Mouse (Mus musculus) hindbrain, embryonic 11.5 days (tissue): ENCODE data around the gene Nmur1. TPM values are rescaled to one million over a fixed set of nuclear protein-coding genes. Genes with fewer than 3 reads are reported as not detected.

ENCODE experiments used
- ATAC-seq: fragments of 200-750 bp; cut with Nextera tagmentation; 2 replicates; pipeline ENCODE4 v1.8.0; 2017; ENCODE audit warnings: mild to moderate bottlenecking, moderate TSS enrichment, moderate library complexity; ENCODE audit not compliant: low FRiP score
- DNase-seq: peaks from one replicate; pipeline ENCODE4 v3.0.0-alpha.2; 2015; ENCODE audit warnings: low spot score
- H3K27ac ChIP-seq: fragments of 300-500 bp; sonication (generic); 2 replicates; pipeline ENCODE4 v1.5.1; 2014; ENCODE audit warnings: mild to moderate bottlenecking, low read depth, low read length
- H3K27me3 ChIP-seq: fragments of 300-500 bp; sonication (generic); 2 replicates; pipeline ENCODE4 v1.6.1; 2014; ENCODE audit warnings: mild to moderate bottlenecking, low read length, moderate library complexity, mixed read lengths; ENCODE audit not compliant: control insufficient read depth, insufficient read depth
- H3K36me3 ChIP-seq: fragments of 300-500 bp; sonication (generic); 2 replicates; pipeline ENCODE4 v1.6.1; 2014; ENCODE audit warnings: mild to moderate bottlenecking, low read length, moderate library complexity, mixed read lengths; ENCODE audit not compliant: control insufficient read depth, insufficient read depth
- H3K4me1 ChIP-seq: fragments of 300-500 bp; sonication (generic); replicated peaks from 2 replicates; pipeline ENCODE4 v1.6.1; 2014; ENCODE audit warnings: low read length, mixed read lengths; ENCODE audit not compliant: control insufficient read depth, insufficient read depth
- H3K4me2 ChIP-seq: fragments of 300-500 bp; sonication (generic); replicated peaks from 2 replicates; pipeline ENCODE4 v1.6.1; 2014; ENCODE audit warnings: mild to moderate bottlenecking, low read depth, low read length
- H3K4me3 ChIP-seq: fragments of 300-500 bp; sonication (generic); 2 replicates; pipeline ENCODE4 v1.5.1; 2014; ENCODE audit warnings: low read depth, low read length
- H3K9ac ChIP-seq: fragments of 300-500 bp; sonication (generic); 2 replicates; pipeline ENCODE4 v1.6.1; 2014; ENCODE audit warnings: low read depth, low read length
- H3K9me3 ChIP-seq: fragments of 300-500 bp; sonication (generic); 2 replicates; pipeline ENCODE4 v1.6.1; 2016; ENCODE audit warnings: low read length; ENCODE audit not compliant: control insufficient read depth
- WGBS: fragments of 180-500 bp; shearing (Covaris S2); extraction: QIAGEN DNeasy Blood & Tissue Kit; methylation state at CpG from one replicate; pipeline ENCODE4 v1.1.7; 2014; 5-methylcytosine and 5-hydroxymethylcytosine counted together
- polyA plus RNA-seq: library from polyadenylated mRNA; unstranded; fragments of >200 nt; fragmentation: Nextera tagmentation; extraction: Ambion mirVana; gene quantifications from 2 replicates; pipeline ENCODE4 v1.2.1, GENCODE M21; 2014

Nmur1 gene
- polyA plus RNA-seq, 1 experiment from 2014 or later, result not detected

DNA sequence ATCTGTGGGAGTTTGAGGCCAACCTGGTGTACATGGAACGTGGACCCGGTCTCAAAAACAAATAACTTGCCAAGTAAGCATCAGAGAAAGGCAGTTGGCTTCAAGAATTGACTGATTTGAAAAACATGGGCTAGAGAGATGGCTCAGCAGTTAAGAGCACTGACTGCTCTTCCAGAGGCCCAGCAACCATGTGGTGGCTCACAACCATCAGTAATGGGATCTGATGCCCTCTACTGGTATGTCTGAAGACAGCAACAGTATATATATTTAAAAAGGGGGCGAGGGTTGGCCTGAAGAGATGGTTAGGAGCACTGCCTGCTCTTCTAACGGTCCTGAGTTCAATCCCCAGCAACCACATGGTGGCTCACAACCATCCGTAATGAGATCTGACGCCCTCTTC is 62.4 kb downstream of the Nmur1 start:
- Histone ChIP-seq H3K9me3 (no peaks in the 10 kb centered on the region), H3K4me2 (no peak overlapping the region), H3K4me1 (no peaks in the 10 kb centered on the region; the same call in 1 of the 2 replicates), H3K4me3 (no peak overlapping the region), H3K36me3 (no peaks in the 10 kb centered on the region), H3K27me3 (no peaks in the 10 kb centered on the region), H3K9ac (no peak overlapping the region), H3K27ac (no peak overlapping the region)
- WGBS, result 13% methylated on average over 6 of the region's 6 CpGs
- DNase-seq, result peak; percentile 39
- ATAC-seq, result no peak

- Histone ChIP-seq H3K9me3 (no peaks in the 10 kb centered on the region), H3K4me3 (no peak overlapping the region; the same call in 1 of the 2 replicates), H3K4me2 (no peak overlapping the region), H3K9ac (no peak overlapping the region), H3K27ac (no peak overlapping the region), H3K4me1 (peaks cover 2% of the 10 kb centered on the region; the same call in 1 of the 2 replicates), H3K36me3 (peaks cover 2% of the 10 kb centered on the region; the same call in 1 of the 2 replicates), H3K27me3 (no peaks in the 10 kb centered on the region)
- DNase-seq (no peak), ATAC-seq (no peak)
- WGBS, result 88% methylated on average over 4 of the region's 4 CpGs
These were observed 64.0 kb downstream of the Nmur1 start for GRCm38 (mm10) chr1:86361852-86362615.

DNA sequence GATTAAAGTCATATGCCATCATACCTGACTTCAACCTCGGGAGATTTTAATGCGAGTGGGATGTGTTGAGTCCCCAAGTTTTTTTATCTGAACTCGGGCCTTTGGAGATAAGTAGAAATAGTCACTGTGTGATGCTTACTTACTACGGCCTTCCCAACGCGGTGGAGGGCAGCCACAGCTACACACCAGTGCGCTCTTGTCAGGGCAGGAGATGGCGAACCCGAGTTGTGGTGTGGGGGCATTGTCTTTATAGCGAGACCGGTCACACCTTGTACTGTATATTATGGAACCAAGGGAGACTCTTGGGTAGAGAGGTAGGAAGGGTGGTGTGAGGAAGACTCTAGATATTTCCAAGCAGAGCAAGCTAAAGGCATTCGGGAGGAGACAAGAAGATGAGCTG is 65.6 kb downstream of the Nmur1 start:
- peak overlapping the region; percentile 77 for H3K9ac ChIP-seq
- WGBS, result 21% methylated on average over 12 of the region's 12 CpGs
- H3K9me3 ChIP-seq, result no peaks in the 10 kb centered on the region
- DNase-seq (no peak), ATAC-seq (no peak)
- peaks cover 2% of the 10 kb centered on the region; the same call in 1 of the 2 replicates for H3K4me1 ChIP-seq
- H3K27me3 ChIP-seq, result no peaks in the 10 kb centered on the region
- peak overlapping the region; percentile 57 for H3K4me2 ChIP-seq
- H3K36me3 ChIP-seq, result peaks cover 9% of the 10 kb centered on the region; the same call in 1 of the 2 replicates
- no peak overlapping the region for H3K27ac ChIP-seq
- H3K4me3 ChIP-seq, result peak overlapping the region; percentile 95

DNA sequence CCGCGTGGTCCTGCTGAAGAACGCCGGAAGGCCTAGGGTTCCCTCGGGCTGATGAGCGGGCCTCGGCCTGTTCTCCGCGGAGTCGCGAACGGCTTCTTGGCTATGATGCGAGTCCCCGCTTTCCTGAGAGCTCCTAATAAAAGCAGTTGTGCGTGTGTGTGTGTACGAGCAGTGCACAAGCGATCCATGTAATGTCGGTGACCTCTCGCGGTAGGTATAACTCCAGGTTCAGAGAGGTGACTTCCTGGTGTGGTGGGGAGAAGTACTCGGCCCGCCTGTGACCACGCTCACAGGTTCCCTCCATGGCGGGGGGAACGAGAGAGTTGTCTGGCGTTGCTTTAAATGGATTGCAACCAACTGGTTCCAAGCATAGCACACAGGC is 66.2 kb downstream of the Nmur1 start:
- peak overlapping the region; percentile 95 for H3K4me3 ChIP-seq
- H3K4me1 ChIP-seq, result peaks cover 2% of the 10 kb centered on the region; the same call in 1 of the 2 replicates
- under 1% methylated on average over 26 of the region's 26 CpGs for WGBS
- no peaks in the 10 kb centered on the region for H3K9me3 ChIP-seq
- peak overlapping the region; percentile 77 for H3K9ac ChIP-seq
- DNase-seq (no peak), ATAC-seq (no peak)
- peak overlapping the region; percentile 37; the same call in 1 of the 2 replicates for H3K27ac ChIP-seq
- no peaks in the 10 kb centered on the region for H3K27me3 ChIP-seq
- peak overlapping the region; percentile 57 for H3K4me2 ChIP-seq
- H3K36me3 ChIP-seq, result peaks cover 9% of the 10 kb centered on the region

DNA sequence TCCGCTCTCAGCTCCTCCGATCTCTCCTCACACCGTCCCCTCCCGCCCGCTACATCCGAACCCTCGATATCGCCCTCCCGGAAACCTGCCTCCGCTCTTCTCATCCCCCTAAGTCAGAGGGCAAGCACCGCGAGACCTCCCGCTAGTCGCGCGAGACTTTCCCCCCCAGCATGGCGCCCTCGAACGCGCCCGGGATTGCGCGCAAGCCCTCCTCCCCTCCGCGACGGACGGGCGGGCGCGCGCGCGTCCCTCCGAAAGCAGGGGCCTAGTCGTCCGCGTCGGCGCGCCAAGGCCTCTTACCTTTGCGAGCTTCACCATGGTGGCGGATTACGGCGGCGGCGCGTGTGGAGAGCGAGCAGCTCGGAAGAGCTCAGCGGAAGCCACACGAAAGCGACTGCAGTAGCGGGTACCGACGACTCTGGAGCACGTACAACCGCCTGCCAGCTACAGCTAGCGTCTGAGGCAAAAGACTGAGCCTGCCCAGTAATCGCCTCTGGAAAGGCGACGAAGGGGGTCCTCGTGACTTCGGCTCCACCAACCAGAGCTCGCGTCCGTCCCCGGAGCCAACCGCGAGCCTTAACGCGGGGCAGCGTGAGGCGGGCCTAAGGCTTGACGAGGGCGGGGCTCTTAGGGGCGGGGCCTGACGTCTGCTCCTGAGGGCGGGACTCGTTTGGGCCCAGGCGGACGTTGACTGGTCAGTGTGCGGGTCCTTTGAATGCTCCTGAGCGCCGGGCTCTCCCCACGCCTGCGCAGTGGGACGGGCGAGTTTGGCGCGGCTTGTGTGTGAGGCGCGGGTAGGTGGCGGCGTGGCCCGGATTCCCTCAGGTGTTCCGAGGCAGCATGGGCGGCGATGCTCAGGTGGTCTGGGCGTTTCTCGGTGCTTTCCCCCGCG is 66.9 kb downstream of the Nmur1 start, which contains the start of gene Ncl:
TSS of gene Ncl (minus strand) at position 495 of the 892 bp plus-strand sequence.
- peak; percentile 98 for DNase-seq
- Histone ChIP-seq H3K27me3 (no peaks in the 10 kb centered on the region), H3K9me3 (no peaks in the 10 kb centered on the region), H3K4me1 (peaks cover 2% of the 10 kb centered on the region; the same call in 1 of the 2 replicates), H3K9ac (peak within 1 kb of the TSS; percentile 85), H3K4me3 (peak within 1 kb of the TSS; percentile 95), H3K36me3 (peaks cover 9% of the 10 kb centered on the region), H3K27ac (peak within 1 kb of the TSS; percentile 96), H3K4me2 (peak within 1 kb of the TSS; percentile 84)
- peak; percentile 99 for ATAC-seq
- under 1% methylated on average over 101 of the region's 102 CpGs for WGBS

GRCm38 (mm10) chr1:86358229-86358905 is 67.7 kb downstream of the Nmur1 start:
- no peaks in the 10 kb centered on the region for H3K27me3 ChIP-seq
- peak overlapping the region; percentile 95 for H3K4me3 ChIP-seq
- ATAC-seq (no peak; the same call in 1 of the 2 replicates), DNase-seq (no peak)
- H3K4me1 ChIP-seq, result peaks cover 2% of the 10 kb centered on the region; the same call in 1 of the 2 replicates
- H3K27ac ChIP-seq, result peak overlapping the region; percentile 96
- H3K9ac ChIP-seq, result peak overlapping the region; percentile 85
- H3K9me3 ChIP-seq, result no peaks in the 10 kb centered on the region
- H3K36me3 ChIP-seq, result peaks cover 10% of the 10 kb centered on the region
- peak overlapping the region; percentile 84 for H3K4me2 ChIP-seq
- under 1% methylated on average over 41 of the region's 41 CpGs for WGBS

- ATAC-seq (no peak), DNase-seq (no peak)
- Histone ChIP-seq H3K9me3 (no peaks in the 10 kb centered on the region), H3K4me1 (0 out of 2 replicates have a peak, but pooled peaks cover 2% of the 10 kb centered on the region), H3K36me3 (peaks cover 26% of the 10 kb centered on the region), H3K27ac (no peak overlapping the region), H3K4me2 (no peak overlapping the region), H3K27me3 (no peaks in the 10 kb centered on the region), H3K9ac (no peak overlapping the region), H3K4me3 (no peak overlapping the region)
- 89% methylated on average over 2 of the region's 2 CpGs for WGBS
These were observed 71.8 kb downstream of the Nmur1 start for GRCm38 (mm10) chr1:86354186-86354585.

DNA sequence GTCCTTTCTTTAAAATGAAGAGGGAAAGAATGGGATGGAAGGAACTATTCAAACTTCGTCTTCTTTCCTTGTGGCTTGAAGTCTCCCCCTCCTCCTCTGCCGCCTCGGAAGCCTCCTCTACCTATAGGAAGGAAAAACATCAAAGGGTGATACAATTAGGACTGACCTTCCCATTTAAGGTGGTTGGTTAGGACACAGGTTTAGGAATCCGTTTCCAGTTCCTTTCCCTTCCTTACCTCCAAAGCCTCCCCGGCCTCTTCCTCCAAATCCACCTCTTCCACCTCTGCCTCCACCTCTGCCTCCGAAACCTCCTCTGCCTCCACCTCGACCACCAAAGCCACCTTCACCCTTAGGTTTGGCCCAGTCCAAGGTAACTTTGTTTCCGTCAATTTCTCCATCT is 75.5 kb downstream of the Nmur1 start:
- DNase-seq (no peak), ATAC-seq (no peak)
- Histone ChIP-seq H3K4me1 (no peaks in the 10 kb centered on the region), H3K9me3 (no peaks in the 10 kb centered on the region), H3K4me2 (no peak overlapping the region), H3K4me3 (no peak overlapping the region), H3K36me3 (peaks cover 17% of the 10 kb centered on the region), H3K9ac (no peak overlapping the region), H3K27me3 (no peaks in the 10 kb centered on the region), H3K27ac (no peak overlapping the region)
- 91% methylated on average over 8 of the region's 8 CpGs for WGBS
